Comparison of ENCODE assay signal across 14 mouse cellular contexts in the genomic region with DNA sequence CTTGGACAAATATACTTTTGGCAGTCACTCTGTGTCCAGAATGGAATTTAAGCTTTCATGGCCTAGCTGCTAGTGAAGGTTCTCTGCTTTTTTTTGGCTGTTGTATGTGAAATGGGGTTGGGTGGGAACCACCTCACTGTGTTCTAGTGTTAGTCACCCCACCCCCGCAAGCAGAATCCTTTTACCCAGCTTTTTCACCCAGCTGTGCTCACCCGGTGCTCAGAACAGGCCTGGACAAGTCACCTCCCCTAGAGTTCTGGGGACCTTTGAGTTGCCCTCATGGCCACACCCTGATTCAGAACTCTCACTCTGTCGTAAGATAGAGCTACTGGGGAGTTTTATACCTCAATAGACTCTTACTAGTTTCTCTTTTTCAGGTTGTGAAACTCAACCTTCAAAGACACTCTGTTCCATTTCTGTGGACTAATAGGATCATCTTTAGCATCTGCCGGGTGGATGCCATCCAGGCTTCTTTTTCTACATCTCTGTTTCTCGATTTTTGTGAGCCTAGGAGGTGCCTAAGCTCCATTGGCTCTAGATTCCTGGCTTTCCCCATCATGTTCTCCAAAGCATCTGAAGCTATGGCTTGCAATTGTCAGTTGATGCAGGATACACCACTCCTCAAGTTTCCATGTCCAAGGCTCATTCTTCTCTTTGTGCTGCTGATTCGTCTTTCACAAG. TPM values are rescaled to one million over a fixed set of nuclear protein-coding genes. Genes with fewer than 3 reads are reported as not detected.
DNase-seq lines count a peak whose midpoint lies in the region; ATAC-seq and TF ChIP-seq lines count a peak whose summit lies in the region.
"Had no signal": no experiment of that assay in that cellular context is flagged by ENCODE, and none has a peak within 500 bp of the region (broad histone marks: within the 10 kb centered on the region; RNA-seq: fewer than 3 reads in every experiment).

No protein-coding gene starts in this region.

- peak overlapping the region; percentile 59; the same call in 1 of the 2 replicates for H3K27ac ChIP-seq in spleen, adult 2 months (ENCODE audit: insufficient read depth, low read length)
- peak overlapping the region; percentile 41; the same call in 1 of the 2 replicates for H3K27ac ChIP-seq in ES-E14 (ENCODE audit: insufficient read depth, low read depth, low read length, poor library complexity, severe bottlenecking)
- H3K27ac ChIP-seq in hindbrain, embryonic 12.5 days: no peak overlapping the region
- H3K27ac ChIP-seq: forebrain, embryonic 13.5 days; hindbrain, postnatal 0 days had no signal

- peaks cover 24% of the 10 kb centered on the region; the same call in 1 of the 2 replicates for H3K4me1 ChIP-seq in spleen, adult 2 months (ENCODE audit: control insufficient read depth, insufficient read depth, insufficient read length)
- H3K4me1 ChIP-seq in ES-E14 (ENCODE audit: control insufficient read depth in 2 of 2, insufficient read depth in 2 of 2, low read length in 2 of 2, poor library complexity in 1 of 2): peaks cover 15 to 16% of the 10 kb centered on the region in 2 experiments
- H3K4me1 ChIP-seq in hindbrain, embryonic 12.5 days: no peaks in the 10 kb centered on the region
- H3K4me1 ChIP-seq: forebrain, embryonic 13.5 days; heart, embryonic 12.5 days had no signal

- no peak for DNase-seq in spleen, adult 2 months (ENCODE audit: low read depth in 1 of 2, low spot score in 2 of 2)
- no peak for DNase-seq in spleen, adult 18-20 months
- no peak for DNase-seq in ES-E14 (ENCODE audit: low read depth, low spot score)
- DNase-seq in fibroblast of lung, adult 2 months (ENCODE audit: low read depth): peak; percentile 60
- peak; percentile 30 for DNase-seq in splenic B cell, adult 2 months (ENCODE audit: low read depth, low spot score)
- DNase-seq in natural killer cell, adult 2 months (ENCODE audit: low spot score in 2 of 2): no peak
- no peak for DNase-seq in thymus, adult 18-20 months
- DNase-seq: kidney, postnatal 4 days; left cerebral cortex, postnatal 4 days; lung, postnatal 10 days had no signal

- H3K4me2 ChIP-seq in hindbrain, embryonic 12.5 days (replicated peaks): no peak overlapping the region
- H3K4me2 ChIP-seq: forebrain, embryonic 13.5 days; heart, embryonic 12.5 days had no signal

- WGBS in spleen, adult 2 months: 57% methylated on average over 6 of the region's 6 CpGs
- WGBS in hindbrain, embryonic 12.5 days: 74% methylated on average over 6 of the region's 6 CpGs

- H3K27me3 ChIP-seq in spleen, adult 2 months (ENCODE audit: control insufficient read depth, insufficient read depth, low read length): no peaks in the 10 kb centered on the region
- no peaks in the 10 kb centered on the region for H3K27me3 ChIP-seq in splenic B cell, adult 2 months (ENCODE audit: control insufficient read depth, insufficient read depth, low read length, poor library complexity, severe bottlenecking)
- H3K27me3 ChIP-seq in hindbrain, embryonic 12.5 days: no peaks in the 10 kb centered on the region
- H3K27me3 ChIP-seq: forebrain, embryonic 13.5 days had no signal

- in situ Hi-C loops in ES-E14 (cut with MboI; ENCODE audit: low sequenced_read_pairs in 2 of 2, unreplicated experiment in 2 of 2): no loop called here

- H3K9me3 ChIP-seq in ES-E14 (ENCODE audit: control insufficient read depth, insufficient read depth, low read depth, low read length): no peaks in the 10 kb centered on the region
- H3K9me3 ChIP-seq in hindbrain, embryonic 12.5 days (replicated peaks): no peaks in the 10 kb centered on the region
- H3K9me3 ChIP-seq: forebrain, embryonic 13.5 days; heart, embryonic 12.5 days had no signal

- ATAC-seq in hindbrain, embryonic 12.5 days (ENCODE audit: low FRiP score): no peak
- ATAC-seq: forebrain, embryonic 13.5 days; hindbrain, postnatal 0 days had no signal

- peak overlapping the region; percentile 9; the same call in 1 of the 2 replicates for H3K4me3 ChIP-seq in spleen, adult 2 months (ENCODE audit: extremely low read depth, insufficient read depth, insufficient read length)
- H3K4me3 ChIP-seq in ES-E14 (ENCODE audit: insufficient read depth in 1 of 2, low read depth in 1 of 2, low read length in 2 of 2, poor library complexity in 1 of 2, severe bottlenecking in 1 of 2): peak overlapping the region; percentile 15 to 46; a peak in 3 of 4 replicates
- H3K4me3 ChIP-seq in hindbrain, embryonic 12.5 days: no peak overlapping the region
- H3K4me3 ChIP-seq: forebrain, embryonic 13.5 days; heart, embryonic 12.5 days had no signal

- no peaks in the 10 kb centered on the region for H3K36me3 ChIP-seq in spleen, adult 2 months (ENCODE audit: control insufficient read depth, insufficient read depth, low read length)
- no peaks in the 10 kb centered on the region for H3K36me3 ChIP-seq in ES-E14 (ENCODE audit: control insufficient read depth, insufficient read depth, low read length, poor library complexity, severe bottlenecking)
- no peaks in the 10 kb centered on the region for H3K36me3 ChIP-seq in splenic B cell, adult 2 months (ENCODE audit: control insufficient read depth, insufficient read depth, low read length, poor library complexity, severe bottlenecking)
- no peaks in the 10 kb centered on the region for H3K36me3 ChIP-seq in hindbrain, embryonic 12.5 days
- H3K36me3 ChIP-seq: heart, embryonic 12.5 days had no signal

- TF ChIP-seq POLR2A in spleen, adult 2 months (IDR thresholded peaks at IDR 0.05; ENCODE audit: low read depth, low read length): no peak

- no peak overlapping the region for H3K9ac ChIP-seq in ES-E14 (ENCODE audit: insufficient read depth, low read depth, low read length, poor library complexity, severe bottlenecking)
- no peak overlapping the region for H3K9ac ChIP-seq in hindbrain, embryonic 12.5 days
- H3K9ac ChIP-seq: forebrain, embryonic 13.5 days; heart, embryonic 12.5 days had no signal

- no peak for TF ChIP-seq CTCF in spleen, adult 2 months (IDR thresholded peaks at IDR 0.05; ENCODE audit: extremely low read depth, insufficient read depth, insufficient read length, insufficient replicate concordance)

TF ChIP-seq in ES-E14, 5 proteins besides CTCF, POLR2A, EP300 and RAD21:
- no peak for TF ChIP-seq ZNF384 (IDR thresholded peaks at IDR 0.05; ENCODE audit: low read depth, low read length)
- no peak for TF ChIP-seq MAFK (IDR thresholded peaks at IDR 0.05; ENCODE audit: insufficient read depth, low read depth, low read length)
- no peak for TF ChIP-seq CHD2 (IDR thresholded peaks at IDR 0.05; ENCODE audit: low read depth, low read length)
- no peak for TF ChIP-seq HCFC1 (IDR thresholded peaks at IDR 0.05; ENCODE audit: borderline replicate concordance, insufficient read depth, low read length)
- TF ChIP-seq ZC3H11A (IDR thresholded peaks at IDR 0.05; ENCODE audit: borderline replicate concordance, low read depth, low read length): no peak

RNA-seq across cellular contexts. Expression of gene Cd80, which starts 3.4 kb away (rescaled TPM):
- 1.8 and 2.0 TPM in 2 replicates for polyA plus RNA-seq in spleen, adult 2 months (2012; rRNA removed)
- total RNA-seq in ES-E14 (2012; rRNA removed): 11.1 and 15.2 TPM in 2 replicates
- 0.64 and 0.74 TPM in 2 replicates for polyA plus RNA-seq in hindbrain, embryonic 12.5 days (2016; fragmentation: Nextera tagmentation; extraction: Ambion mirVana)

RNA-seq across cellular contexts. Expression of gene Adprh, which starts 6.2 kb away (rescaled TPM):
- 39.9 and 47.4 TPM in 2 replicates for polyA plus RNA-seq in spleen, adult 2 months (2012; rRNA removed)
- 70.2 and 121 TPM in 2 replicates for total RNA-seq in ES-E14 (2012; rRNA removed)
- 147 and 155 TPM in 2 replicates for polyA plus RNA-seq in hindbrain, embryonic 12.5 days (2016; fragmentation: Nextera tagmentation; extraction: Ambion mirVana)

RNA-seq across cellular contexts. Expression of gene Pla1a, which starts 25.8 kb away (rescaled TPM):
- 0.54 and 0.88 TPM in 2 replicates for polyA plus RNA-seq in spleen, adult 2 months (2012; rRNA removed)
- 4.9 and 6.0 TPM in 2 replicates for total RNA-seq in ES-E14 (2012; rRNA removed)
- polyA plus RNA-seq in hindbrain, embryonic 12.5 days (2016; fragmentation: Nextera tagmentation; extraction: Ambion mirVana): 0.30 and 0.37 TPM in 2 replicates

Comparison
In these comparisons a context has a peak if more than half of its experiments do, and no peak if none do; other contexts are left out.
1. DNase-seq: peak in fibroblast of lung, adult 2 months (single experiment) and splenic B cell, adult 2 months (single experiment); none in spleen, adult 2 months (0 of 2), spleen, adult 18-20 months (0 of 2), ES-E14 (single experiment), natural killer cell, adult 2 months (0 of 2) and thymus, adult 18-20 months (0 of 2).